Mouse (Mus musculus) cerebellum, postnatal 4 days (tissue): Measurements from ENCODE around the gene Wdr72.

Source experiments
- DNase-seq, 2 experiments: peaks; one replicate each; pipeline ENCODE4 v3.0.0; 2022; ENCODE audit warnings: low spot score in 2 of 2, mixed read lengths in 1 of 2

Gene Wdr72

GRCm38 (mm10) chr9:74241292-74241691, 131.1 kb downstream of the Wdr72 start:
- no peak for DNase-seq

GRCm38 (mm10) chr9:74248084-74248483, 137.9 kb downstream of the Wdr72 start:
- no peak for DNase-seq

GRCm38 (mm10) chr9:74249486-74249885, 139.3 kb downstream of the Wdr72 start:
- DNase-seq: no peak

GRCm38 (mm10) chr9:74250522-74250921, 140.4 kb downstream of the Wdr72 start:
- DNase-seq: no peak

GRCm38 (mm10) chr9:74258389-74258788, 148.2 kb downstream of the Wdr72 start:
- DNase-seq: no peak

GRCm38 (mm10) chr9:74277752-74278385, 167.7 kb downstream of the Wdr72 start:
- DNase-seq: peak in 1 of 2 experiments; percentile 8

- DNase-seq: no peak
Observed at GRCm38 (mm10) chr9:74282072-74282471, 171.9 kb downstream of the Wdr72 start.

GRCm38 (mm10) chr9:74286210-74286609, 176.1 kb downstream of the Wdr72 start:
- DNase-seq: peak in 1 of 2 experiments; percentile 12

- no peak for DNase-seq
Observed at GRCm38 (mm10) chr9:74294479-74294878, 184.3 kb downstream of the Wdr72 start.

- DNase-seq: no peak
Observed at GRCm38 (mm10) chr9:74318771-74319170, 208.6 kb downstream of the Wdr72 start.

- no peak for DNase-seq
Observed at GRCm38 (mm10) chr9:74324089-74324924, 214.2 kb downstream of the Wdr72 start.

GRCm38 (mm10) chr9:74324925-74325295, 214.8 kb downstream of the Wdr72 start:
- DNase-seq: no peak

- no peak for DNase-seq
Observed at GRCm38 (mm10) chr9:74325981-74326380, 215.8 kb downstream of the Wdr72 start.

GRCm38 (mm10) chr9:74328821-74329220, 218.7 kb downstream of the Wdr72 start:
- no peak for DNase-seq

GRCm38 (mm10) chr9:74330706-74331495, 220.7 kb downstream of the Wdr72 start:
- DNase-seq: no peak

GRCm38 (mm10) chr9:74332321-74332720, 222.2 kb downstream of the Wdr72 start:
- DNase-seq: no peak
